Mouse (Mus musculus) embryonic fibroblast, embryonic 13.5 days (primary cell): ENCODE measurements around the gene Hspa1a.

Experiments
- CTCF ChIP-seq: IDR thresholded peaks from 2 replicates; pipeline ENCODE4 v1.5.1; 2011; ENCODE audit warnings: mild to moderate bottlenecking, control low read depth, low read length, moderate library complexity, borderline replicate concordance; ENCODE audit not compliant: insufficient read depth
- POLR2A ChIP-seq: IDR thresholded peaks from 2 replicates; pipeline ENCODE4 v1.6.1; 2011; ENCODE audit warnings: low read depth, mild to moderate bottlenecking, control low read depth, low read length, moderate library complexity

GRCm38 (mm10) chr17:34956340-34956739 lies 15.6 kb downstream of the Hspa1a start:
- TF ChIP-seq CTCF: no peak
- no peak for TF ChIP-seq POLR2A
